Mouse (Mus musculus) heart, postnatal 0 days (tissue): ENCODE data around the gene Rubcn.

Source experiments
- CTCF ChIP-seq: IDR thresholded peaks from 2 replicates; pipeline ENCODE4 v1.5.1; 2016; ENCODE audit warnings: antibody characterized with exemption, control low read depth, low read depth
- EP300 ChIP-seq: IDR thresholded peaks from 2 replicates; pipeline ENCODE4 v1.6.1; 2016; ENCODE audit warnings: antibody characterized with exemption, low read depth

- TF ChIP-seq CTCF (no peak), EP300 (no peak)
These were observed 63.8 kb downstream of the Rubcn start for GRCm38 (mm10) chr16:32813771-32814170.
